In genomic region chr13:37473359-37473758, GRCm38 (mm10) we compare ENCODE assay signal across 18 mouse cellular contexts.
DNase-seq lines count a peak whose midpoint lies in the region; ATAC-seq lines count a peak whose summit lies in the region.
"Had no signal": no experiment of that assay in that cellular context is flagged by ENCODE, and none has a peak within 500 bp of the region (broad histone marks: within the 10 kb centered on the region; RNA-seq: fewer than 3 reads in every experiment).

No protein-coding gene starts in this region.

- no peak overlapping the region; the same call in 1 of the 2 replicates for H3K9ac ChIP-seq in lung, embryonic 16.5 days (ENCODE audit: low read length)
- H3K9ac ChIP-seq: embryonic facial prominence, embryonic 12.5 days; forebrain, embryonic 15.5 days; heart, embryonic 13.5 days had no signal

- 38% methylated on average over 1 of the region's 1 CpGs for WGBS in lung, embryonic 16.5 days

- H3K9me3 ChIP-seq in lung, embryonic 16.5 days (ENCODE audit: control insufficient read depth, low read length): no peaks in the 10 kb centered on the region
- H3K9me3 ChIP-seq: embryonic facial prominence, embryonic 12.5 days; forebrain, embryonic 15.5 days; heart, embryonic 13.5 days had no signal

- H3K36me3 ChIP-seq in lung, embryonic 16.5 days (ENCODE audit: control insufficient read depth, insufficient read depth, low read length): no peaks in the 10 kb centered on the region
- H3K36me3 ChIP-seq: embryonic facial prominence, embryonic 12.5 days; forebrain, embryonic 15.5 days; heart, embryonic 13.5 days had no signal

- no peak overlapping the region for H3K4me2 ChIP-seq in lung, embryonic 16.5 days (ENCODE audit: low read depth, low read length)
- H3K4me2 ChIP-seq: embryonic facial prominence, embryonic 12.5 days; forebrain, embryonic 15.5 days; heart, embryonic 13.5 days had no signal

- H3K4me3 ChIP-seq in lung, embryonic 16.5 days (ENCODE audit: low read length): no peak overlapping the region
- H3K4me3 ChIP-seq: embryonic facial prominence, embryonic 12.5 days; forebrain, embryonic 15.5 days; heart, embryonic 13.5 days had no signal

- H3K4me1 ChIP-seq in lung, embryonic 16.5 days (replicated peaks; ENCODE audit: control insufficient read depth, insufficient read depth, low read length): peaks cover 47% of the 10 kb centered on the region

- H3K27ac ChIP-seq in lung, embryonic 16.5 days (ENCODE audit: low read length): peak overlapping the region; percentile 2; the same call in 1 of the 2 replicates
- H3K27ac ChIP-seq: embryonic facial prominence, embryonic 12.5 days; forebrain, embryonic 15.5 days; heart, embryonic 13.5 days had no signal

- ATAC-seq in lung, embryonic 16.5 days (ENCODE audit: low read depth): no peak
- ATAC-seq: activated CD4-positive, CD25-positive, alpha-beta regulatory T cell, adult 4 months; forebrain, embryonic 15.5 days; Patski had no signal

- peak; percentile 42 for DNase-seq in kidney, postnatal 10 days
- no peak for DNase-seq in kidney, adult 18-20 months
- DNase-seq in lung, adult 18-20 months: no peak
- peak; percentile 59 for DNase-seq in lung, postnatal 10 days
- DNase-seq in yolk sac, embryonic 10.5 days (ENCODE audit: low spot score): peak; percentile 31
- DNase-seq: adrenal gland, postnatal 14 days; cerebellum, adult 11-12 months; cerebellum, adult 9-10 months; cerebellum, postnatal 25 days; gastrocnemius, postnatal 36 days; heart, adult 11 months had no signal

- no peaks in the 10 kb centered on the region for H3K27me3 ChIP-seq in lung, embryonic 16.5 days (ENCODE audit: control insufficient read depth, insufficient read depth, low read depth, low read length)
- H3K27me3 ChIP-seq: CH12.LX; embryonic facial prominence, embryonic 12.5 days; heart, embryonic 13.5 days; Patski had no signal

Comparison
In these comparisons a context has a peak if more than half of its experiments do, and no peak if none do; other contexts are left out.
1. DNase-seq: peak in kidney, postnatal 10 days (single experiment), lung, postnatal 10 days (single experiment) and yolk sac, embryonic 10.5 days (single experiment); none in kidney, adult 18-20 months (single experiment) and lung, adult 18-20 months (0 of 2).